Mouse (Mus musculus): ENCODE measurements at regions not wholly inside any gene's neighbourhood (a gene's known extent, or its start where the extent isn't known, plus 50 kb on each side); places are given as distances from the start of the nearest gene placed in this dataset.

DNA sequence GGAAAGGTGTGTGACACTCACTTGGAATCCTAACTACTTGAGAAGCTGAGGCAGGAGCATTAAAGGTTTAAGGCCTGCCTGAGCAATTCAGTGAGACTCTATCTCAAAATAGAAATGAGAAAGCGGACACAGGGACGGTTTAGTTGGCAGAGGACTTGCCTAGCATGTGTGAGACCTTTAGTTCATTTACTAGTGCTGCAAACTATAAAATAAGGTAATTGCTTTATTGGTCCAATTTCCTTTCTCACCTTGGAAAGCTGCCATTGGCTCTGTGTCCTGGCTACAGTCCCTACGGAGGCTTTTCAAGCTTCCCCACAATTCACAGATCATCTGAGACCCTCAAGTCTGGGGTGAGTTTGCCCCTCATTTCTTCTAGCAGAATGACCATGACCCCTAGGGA, 64.4 kb upstream of the Slc1a4 start:
- TF ChIP-seq CTCF (IDR thresholded peaks at IDR 0.05; ENCODE audit: low read depth), result no peak
- no peak for TF ChIP-seq EP300 (IDR thresholded peaks at IDR 0.05; ENCODE audit: low read depth)

Measured in liver, postnatal 0 days (tissue).